Mouse (Mus musculus) lung, postnatal 25 days (tissue): ENCODE results near the gene Klhl29.

Experiments used
- DNase-seq: peaks from one replicate; pipeline ENCODE4 v3.0.0; 2022; ENCODE audit warnings: low spot score

The Klhl29 gene

DNA sequence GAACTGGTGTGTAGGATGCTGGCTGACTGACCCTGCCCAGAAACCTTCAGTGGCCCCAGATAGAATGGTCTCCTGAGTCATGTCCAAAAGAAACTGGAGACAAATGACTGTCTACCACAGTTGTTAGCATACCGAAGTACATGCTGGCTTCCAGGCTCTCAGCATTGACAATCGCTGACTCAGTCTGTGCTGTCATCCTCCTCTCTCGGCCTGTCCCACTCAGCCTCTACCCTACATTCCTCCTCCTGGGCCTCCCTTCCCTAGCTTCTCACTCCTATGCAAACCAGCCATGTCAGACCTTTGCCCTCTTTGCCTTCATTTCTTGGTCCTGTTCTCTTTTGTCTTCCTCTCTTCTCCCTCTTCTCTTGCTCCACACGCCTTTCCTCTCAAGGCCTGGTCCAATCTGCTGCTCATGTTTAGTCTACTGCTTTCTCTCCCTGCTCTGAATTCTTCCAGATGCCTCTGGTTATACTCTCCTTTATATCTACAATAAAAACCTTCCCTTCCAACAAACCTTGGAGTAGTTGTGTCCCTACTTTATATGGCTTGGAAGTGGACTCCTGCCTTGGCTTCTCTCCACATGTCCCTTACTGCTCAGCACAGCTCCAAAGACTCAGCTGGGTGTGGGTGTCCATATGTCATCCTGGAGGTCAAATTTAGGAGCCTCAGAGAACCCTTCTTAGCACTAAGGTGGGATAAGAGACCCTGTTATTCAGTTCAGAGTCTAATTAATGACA is 121.1 kb downstream of the Klhl29 start:
- DNase-seq, result no peak

GRCm38 (mm10) chr12:5253289-5254005 is 122.0 kb downstream of the Klhl29 start:
- no peak for DNase-seq

DNA sequence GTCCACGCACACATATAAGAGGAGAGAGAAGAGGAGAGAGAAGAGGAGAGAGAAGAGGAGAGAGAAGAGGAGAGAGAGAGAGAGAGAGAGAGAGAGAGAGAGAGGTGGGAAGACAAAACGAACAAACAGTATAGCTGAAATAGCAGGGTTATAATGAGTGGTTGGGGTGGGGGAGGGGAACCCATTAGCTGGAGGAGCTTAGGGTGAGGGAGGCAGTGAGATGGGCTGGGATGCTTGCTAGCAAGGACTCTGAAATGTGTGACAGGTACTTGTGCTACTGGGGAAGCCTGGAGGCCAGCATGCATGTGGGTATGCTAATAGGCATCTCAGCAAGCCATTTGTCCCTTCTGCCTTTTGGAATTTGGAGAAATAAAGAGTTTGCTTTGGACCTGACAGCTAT is 122.9 kb downstream of the Klhl29 start:
- DNase-seq, result no peak

GRCm38 (mm10) chr12:5250042-5250441 is 125.4 kb downstream of the Klhl29 start:
- peak; percentile 61 for DNase-seq

GRCm38 (mm10) chr12:5249068-5249467 is 126.4 kb downstream of the Klhl29 start:
- no peak for DNase-seq

- DNase-seq, result peak; percentile 36
Measured at GRCm38 (mm10) chr12:5247505-5247904, 128.0 kb downstream of the Klhl29 start.

- DNase-seq, result no peak
Measured at GRCm38 (mm10) chr12:5246721-5247341, 128.7 kb downstream of the Klhl29 start.

GRCm38 (mm10) chr12:5246193-5246621 is 129.3 kb downstream of the Klhl29 start:
- DNase-seq, result no peak

- no peak for DNase-seq
Measured at GRCm38 (mm10) chr12:5245207-5245597, 130.3 kb downstream of the Klhl29 start.

- DNase-seq, result no peak
Measured at GRCm38 (mm10) chr12:5244431-5245206, 130.9 kb downstream of the Klhl29 start.

- DNase-seq, result no peak
Measured at GRCm38 (mm10) chr12:5243867-5244266, 131.6 kb downstream of the Klhl29 start.

GRCm38 (mm10) chr12:5243449-5243848 is 132.0 kb downstream of the Klhl29 start:
- DNase-seq, result no peak

DNA sequence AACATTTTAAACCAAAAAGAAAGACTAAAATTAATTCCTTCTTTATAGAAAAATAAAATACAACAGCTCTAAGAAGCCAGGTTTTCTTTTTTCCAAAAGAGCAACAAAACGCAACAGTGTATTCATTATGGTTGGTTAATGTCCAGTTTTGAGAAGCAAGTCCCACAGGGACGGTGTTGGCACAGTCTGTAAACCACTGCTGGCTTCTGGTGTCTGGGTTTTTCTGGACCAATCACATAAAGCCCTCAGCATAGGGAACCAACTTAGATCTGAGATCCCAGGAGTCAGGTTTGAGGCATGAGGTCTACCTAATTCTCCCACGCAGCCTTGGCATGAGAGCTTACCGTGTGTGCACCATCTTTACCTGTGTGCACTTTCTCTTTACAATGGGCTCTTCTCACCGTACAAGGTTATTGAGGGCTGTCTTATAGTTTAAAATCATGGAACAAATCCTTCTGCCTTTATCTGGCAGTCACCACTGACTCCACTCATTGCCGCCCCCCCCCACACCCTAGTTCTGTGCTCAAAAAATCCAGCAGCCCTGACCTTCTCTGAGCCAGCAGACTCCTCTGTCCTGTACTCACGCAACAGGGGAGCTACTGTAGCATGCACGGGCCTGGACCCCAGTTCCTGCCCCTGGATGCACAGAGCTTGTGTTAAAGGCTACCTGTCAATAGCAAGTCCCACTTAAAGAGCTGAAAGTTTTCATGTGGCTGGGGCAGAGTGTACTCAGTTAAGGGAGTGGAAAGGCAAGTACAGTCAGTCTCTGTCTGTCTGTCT is 132.7 kb downstream of the Klhl29 start:
- no peak for DNase-seq

DNA sequence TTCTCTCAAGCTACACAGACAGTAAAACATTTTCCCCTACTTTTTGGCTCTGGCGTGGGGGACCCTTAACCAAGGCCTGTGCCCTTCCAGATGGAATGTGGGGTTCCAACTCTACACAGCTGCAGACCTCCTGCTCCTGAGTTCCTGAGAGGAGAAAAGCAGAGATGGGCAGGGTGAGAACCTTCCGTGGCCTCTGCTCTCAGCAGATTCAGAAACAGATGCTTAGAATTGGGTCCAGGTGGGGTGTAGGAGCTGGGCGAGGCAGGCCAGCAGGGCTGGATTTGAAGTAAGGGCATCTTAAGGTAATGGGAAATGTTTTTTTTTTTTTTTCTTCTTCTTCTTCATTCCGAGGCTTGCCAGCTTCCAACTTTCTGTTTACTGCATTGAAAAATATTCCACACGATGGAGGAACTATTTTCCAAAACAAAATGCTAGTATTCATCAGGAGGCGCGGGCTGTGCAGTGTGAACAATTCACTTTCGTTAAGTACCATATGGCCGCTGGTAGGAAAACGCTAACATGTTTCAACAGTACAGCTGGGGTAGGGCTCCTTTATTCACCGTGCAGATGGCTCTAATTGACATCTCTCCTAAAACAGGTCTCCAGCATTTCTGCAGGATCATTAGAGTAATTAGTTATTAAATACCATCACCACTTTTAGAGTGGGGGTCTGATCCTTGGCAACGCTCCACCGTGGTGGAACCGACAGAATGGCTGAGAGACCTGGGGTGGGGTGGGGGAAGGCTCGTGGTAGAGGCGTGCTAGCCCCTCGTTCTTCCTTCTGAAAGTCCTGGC is 135.8 kb downstream of the Klhl29 start:
- no peak for DNase-seq

DNA sequence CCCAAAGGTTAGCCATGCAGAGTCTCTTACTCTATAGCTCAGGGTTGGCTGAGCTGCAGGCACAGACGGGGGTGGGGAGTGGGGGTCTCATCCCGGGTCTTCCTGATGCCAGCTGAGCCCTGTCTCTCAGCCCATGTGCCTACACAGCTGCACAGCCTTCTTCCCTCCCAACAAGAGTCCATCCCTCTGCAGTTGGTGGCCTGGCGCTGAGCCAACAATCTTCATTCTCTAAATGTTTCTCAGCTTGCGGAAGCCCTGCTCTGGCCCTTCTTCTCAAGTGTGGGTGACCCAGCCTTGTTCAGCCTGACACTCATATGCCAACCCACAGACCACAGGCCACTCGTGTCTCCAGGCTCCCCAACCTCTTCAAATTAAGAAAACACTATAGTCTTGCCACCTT is 138.4 kb downstream of the Klhl29 start:
- peak; percentile 62 for DNase-seq

DNA sequence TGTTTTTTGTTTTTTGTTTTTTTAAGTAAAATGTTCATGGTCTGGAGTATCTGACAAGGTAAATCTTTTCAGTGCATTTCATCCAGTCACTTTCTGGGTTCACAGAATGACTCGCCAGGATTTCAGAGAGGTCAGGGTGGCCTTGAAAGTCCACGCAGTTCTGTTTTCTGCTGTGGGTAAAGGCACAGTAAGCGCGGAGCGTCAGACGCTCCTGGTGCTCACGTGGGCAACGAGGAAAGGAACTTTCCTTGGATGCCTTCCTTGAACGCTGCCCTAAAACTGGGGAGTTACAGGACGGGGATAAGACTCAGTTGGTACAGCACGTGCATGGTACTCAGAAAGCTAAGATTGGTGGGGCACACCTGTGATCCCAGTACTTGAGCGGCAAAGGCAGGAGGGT is 139.9 kb downstream of the Klhl29 start:
- no peak for DNase-seq

- DNase-seq, result no peak
Measured at GRCm38 (mm10) chr12:5230504-5230903, 145.0 kb downstream of the Klhl29 start.

DNA sequence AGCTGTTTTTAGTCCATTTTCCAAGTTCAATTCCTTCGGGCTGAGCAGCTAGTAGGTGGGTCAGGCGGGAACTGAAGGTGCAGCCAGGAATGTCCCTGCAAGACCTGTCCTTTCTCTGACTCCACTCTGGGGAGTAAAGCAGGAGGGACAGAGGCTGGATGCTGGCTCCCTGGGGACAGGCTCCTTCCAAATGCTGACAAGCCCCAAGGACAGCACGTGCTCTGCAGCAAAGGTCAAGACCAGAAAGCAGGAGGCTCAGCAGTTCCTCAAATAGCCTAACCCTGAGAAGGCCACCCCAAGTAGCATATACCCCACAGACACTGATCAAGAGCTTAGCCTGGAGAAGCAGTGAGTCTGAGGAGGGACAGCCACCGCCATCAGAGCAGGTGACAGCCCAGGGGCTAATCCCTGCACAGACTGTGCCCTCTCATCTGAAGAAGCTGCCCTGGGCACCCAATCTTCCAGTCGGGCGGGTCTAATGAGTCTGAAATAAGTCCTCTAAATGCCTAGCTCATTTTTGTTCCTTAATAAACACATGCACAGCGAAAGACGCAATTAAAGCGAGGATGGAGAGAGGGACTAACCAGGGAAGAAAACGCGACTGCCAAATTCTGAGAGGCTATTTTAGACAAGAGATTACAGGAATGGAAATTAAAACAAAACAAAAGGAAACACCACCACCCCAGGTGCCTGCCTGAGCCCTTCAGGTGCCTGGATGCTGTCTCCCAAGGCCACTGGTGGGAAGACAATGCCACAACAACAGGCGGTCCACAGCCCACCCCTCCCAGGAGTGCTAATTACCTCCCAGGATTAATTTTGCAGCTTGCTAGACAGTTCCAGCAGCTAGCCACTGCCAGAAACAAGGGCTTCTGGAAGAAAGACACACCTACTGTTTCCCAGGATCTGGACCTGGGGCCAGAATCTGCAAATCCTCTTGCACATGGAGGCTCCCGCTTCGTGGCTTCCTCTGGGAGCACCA is 148.5 kb downstream of the Klhl29 start:
- DNase-seq, result no peak

- no peak for DNase-seq
Measured at GRCm38 (mm10) chr12:5223595-5223994, 151.9 kb downstream of the Klhl29 start.
